Mouse (Mus musculus) lung, adult 2 months (tissue): Measurements from ENCODE around the gene Chtop. TPM values are rescaled to one million over a fixed set of nuclear protein-coding genes. Genes with fewer than 3 reads are reported as not detected.

ENCODE experiments used
- DNase-seq: peaks from one replicate; pipeline ENCODE4 v3.0.0; 2022
- H3K4me1 ChIP-seq: fragments of 200-500 bp; 2 replicates; pipeline ENCODE4 v1.6.1; 2011; ENCODE audit warnings: low read length; ENCODE audit not compliant: control insufficient read depth, insufficient read depth
- H3K4me3 ChIP-seq: fragments of 200-500 bp; replicated peaks from 2 replicates; pipeline ENCODE3; 2011; ENCODE audit warnings: low read depth, mild to moderate bottlenecking, control low read depth, low read length; ENCODE audit errors: extremely low read depth
- CTCF ChIP-seq: fragments of 200-500 bp; IDR thresholded peaks from 2 replicates; pipeline ENCODE4 v1.5.1; 2011; ENCODE audit warnings: mild to moderate bottlenecking, low read length, control low read depth; ENCODE audit not compliant: insufficient read depth
- POLR2A ChIP-seq: fragments of 200-500 bp; IDR thresholded peaks from 2 replicates; pipeline ENCODE4 v1.6.1; 2011; ENCODE audit warnings: low read depth, mild to moderate bottlenecking, control low read depth, low read length, borderline replicate concordance; ENCODE audit errors: extremely low read depth
- WGBS: fragments of 180-500 bp; shearing (Covaris S2); methylation state at CpG from one replicate; pipeline ENCODE4 v1.1.7; 2018; 5-methylcytosine and 5-hydroxymethylcytosine counted together
- polyA plus RNA-seq: library from polyadenylated mRNA; depleted of rRNA; stranded (reverse); fragments of >200 nt; gene quantifications from 2 replicates; pipeline ENCODE4 v1.2.3, GENCODE M21; 2012; rRNA removed

Chtop gene
- polyA plus RNA-seq = 38.6 and 48.4 TPM in 2 replicates

GRCm38 (mm10) chr3:90508950-90509746 is at the start of gene Chtop:
TSS of gene Chtop (minus strand) at chr3:90509498.
- under 1% methylated on average over 66 of the region's 66 CpGs for WGBS
- TF ChIP-seq POLR2A (peak; percentile 61; the same call in 1 of the 2 replicates), CTCF (no peak)
- peak; percentile 100 for DNase-seq
- peak within 1 kb of the TSS; percentile 81 for H3K4me3 ChIP-seq
- peaks cover 4% of the 10 kb centered on the region; the same call in 1 of the 2 replicates for H3K4me1 ChIP-seq

- H3K4me1 ChIP-seq = no peaks in the 10 kb centered on the region
- WGBS = 66% methylated on average over 5 of the region's 5 CpGs
- no peak overlapping the region for H3K4me3 ChIP-seq
- TF ChIP-seq POLR2A (no peak), CTCF (no peak)
- DNase-seq = no peak
Observed at GRCm38 (mm10) chr3:90555954-90556353, 46.7 kb upstream of the Chtop start.

GRCm38 (mm10) chr3:90552231-90552630 is 42.9 kb upstream of the Chtop start:
- DNase-seq = no peak
- Histone ChIP-seq H3K4me1 (no peaks in the 10 kb centered on the region), H3K4me3 (no peak overlapping the region)
- 58% methylated on average over 2 of the region's 2 CpGs for WGBS
- no peak for TF ChIP-seq CTCF
- no peak for TF ChIP-seq POLR2A

- Histone ChIP-seq H3K4me3 (no peak overlapping the region), H3K4me1 (no peaks in the 10 kb centered on the region)
- WGBS = 62% methylated on average over 2 of the region's 2 CpGs
- DNase-seq = no peak
- TF ChIP-seq CTCF (no peak), POLR2A (no peak)
Observed at GRCm38 (mm10) chr3:90550421-90550790, 41.1 kb upstream of the Chtop start.

- TF ChIP-seq CTCF (no peak), POLR2A (no peak)
- H3K4me3 ChIP-seq = no peak overlapping the region
- no peak for DNase-seq
- 75% methylated on average over 5 of the region's 5 CpGs for WGBS
- H3K4me1 ChIP-seq = no peaks in the 10 kb centered on the region
Observed at GRCm38 (mm10) chr3:90549676-90550420, 40.5 kb upstream of the Chtop start.

- peak; percentile 30 for DNase-seq
- Histone ChIP-seq H3K4me3 (peak overlapping the region; percentile 71), H3K4me1 (peaks cover 11% of the 10 kb centered on the region)
- TF ChIP-seq CTCF (no peak), POLR2A (peak; percentile 95)
- 42% methylated on average over 4 of the region's 4 CpGs for WGBS
Observed at GRCm38 (mm10) chr3:90540904-90541303, 31.6 kb upstream of the Chtop start.

- WGBS = 67% methylated on average over 5 of the region's 5 CpGs
- Histone ChIP-seq H3K4me3 (peak overlapping the region; percentile 70), H3K4me1 (peaks cover 11% of the 10 kb centered on the region)
- DNase-seq = no peak
- TF ChIP-seq POLR2A (no peak), CTCF (no peak)
Observed at GRCm38 (mm10) chr3:90537905-90538296, 28.6 kb upstream of the Chtop start.

- peak within 1 kb of the TSS; percentile 70 for H3K4me3 ChIP-seq
- DNase-seq = peak; percentile 75
- peak; percentile 90; the same call in 1 of the 2 replicates for TF ChIP-seq POLR2A
- no peak for TF ChIP-seq CTCF
- 32% methylated on average over 10 of the region's 10 CpGs for WGBS
- peaks cover 11% of the 10 kb centered on the region for H3K4me1 ChIP-seq
Observed at GRCm38 (mm10) chr3:90537141-90537904, 28.0 kb upstream of the Chtop start, which contains the start of gene S100a16. TSS of gene S100a16 (plus strand) at chr3:90537254.

- DNase-seq = no peak
- H3K4me1 ChIP-seq = peaks cover 6% of the 10 kb centered on the region
- WGBS = 76% methylated on average over 1 of the region's 1 CpGs
- no peak overlapping the region for H3K4me3 ChIP-seq
- TF ChIP-seq CTCF = no peak
- TF ChIP-seq POLR2A = no peak
Observed at GRCm38 (mm10) chr3:90535446-90535845, 26.1 kb upstream of the Chtop start.
